Mouse (Mus musculus): Measurements from ENCODE around the gene Rad51b. TPM values are rescaled to one million over a fixed set of nuclear protein-coding genes. Genes with fewer than 3 reads are reported as not detected.

Gene Rad51b
- total RNA-seq, 2 experiments from 2014 or later = 0.36 TPM; not detected in 1

DNA sequence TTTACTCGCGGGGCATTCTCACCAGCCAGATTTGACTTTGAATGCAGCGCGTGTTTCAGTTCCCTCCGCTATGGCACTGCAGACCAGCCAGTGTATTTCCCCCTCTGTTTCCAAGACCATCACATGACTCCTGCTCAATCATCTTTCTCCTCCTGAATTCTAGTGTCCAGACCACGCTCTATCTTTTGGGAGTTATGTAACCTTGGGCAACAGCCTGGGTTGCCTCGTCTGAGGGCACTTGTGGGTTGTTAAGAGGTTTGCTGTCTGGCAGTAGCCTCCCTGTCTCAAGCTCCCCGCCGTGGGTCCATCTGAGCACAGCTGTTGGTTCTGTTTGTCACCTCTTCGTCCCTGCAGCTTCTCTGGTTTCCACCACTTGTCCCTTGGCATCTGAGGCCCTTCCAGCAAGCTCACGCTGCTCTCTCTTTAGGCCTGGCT lies 309.1 kb downstream of the Rad51b start:
- no peak for DNase-seq (ENCODE audit: extremely low spot score in 1 of 2, low spot score in 2 of 2)
- intact Hi-C loops (cut with DNase I) = no loop called here
- no peak for TF ChIP-seq CTCF (IDR thresholded peaks at IDR 0.05)
- Histone ChIP-seq H3K27ac (no peak overlapping the region), H3K4me3 (no peak overlapping the region)

DNA sequence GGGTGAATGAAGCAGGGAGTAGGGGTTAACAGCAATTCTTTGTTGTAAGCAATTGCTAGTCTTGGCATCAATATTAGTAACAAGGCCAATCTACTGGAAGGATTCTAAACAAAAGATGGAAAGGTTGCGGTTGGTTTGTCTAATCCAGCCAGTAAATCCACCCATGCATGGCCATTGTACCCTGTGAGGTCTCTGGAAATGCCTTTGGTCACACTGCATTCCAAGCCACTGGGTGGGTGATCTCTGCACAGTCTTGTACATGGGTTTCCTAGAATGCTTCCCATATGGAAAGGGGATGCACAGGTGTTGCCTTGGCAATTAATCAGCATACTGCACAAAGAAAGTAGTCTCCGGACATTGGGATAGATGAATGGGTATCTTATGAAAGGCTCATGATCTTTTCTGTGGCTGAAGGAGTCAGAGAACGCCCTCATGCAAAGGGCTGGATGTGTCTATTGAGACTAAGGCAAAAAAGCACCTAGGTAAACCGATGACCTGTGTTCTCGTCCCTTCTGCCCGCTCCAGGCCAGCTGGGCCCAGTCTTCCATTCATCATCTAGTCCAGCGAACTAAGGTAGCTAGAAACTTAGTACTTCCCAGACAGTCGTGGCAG lies 312.4 kb downstream of the Rad51b start:
- intact Hi-C loops (cut with DNase I) = loop anchor here (2.0 to 5.0 kb wide), 2 partner anchors 133 to 251 kb away; no protein-coding TSS in a partner anchor
- no peak for TF ChIP-seq CTCF (IDR thresholded peaks at IDR 0.05)
- Histone ChIP-seq H3K27ac (no peak overlapping the region), H3K4me3 (no peak overlapping the region)
- no peak for DNase-seq (ENCODE audit: extremely low spot score in 1 of 2, low spot score in 2 of 2)

DNA sequence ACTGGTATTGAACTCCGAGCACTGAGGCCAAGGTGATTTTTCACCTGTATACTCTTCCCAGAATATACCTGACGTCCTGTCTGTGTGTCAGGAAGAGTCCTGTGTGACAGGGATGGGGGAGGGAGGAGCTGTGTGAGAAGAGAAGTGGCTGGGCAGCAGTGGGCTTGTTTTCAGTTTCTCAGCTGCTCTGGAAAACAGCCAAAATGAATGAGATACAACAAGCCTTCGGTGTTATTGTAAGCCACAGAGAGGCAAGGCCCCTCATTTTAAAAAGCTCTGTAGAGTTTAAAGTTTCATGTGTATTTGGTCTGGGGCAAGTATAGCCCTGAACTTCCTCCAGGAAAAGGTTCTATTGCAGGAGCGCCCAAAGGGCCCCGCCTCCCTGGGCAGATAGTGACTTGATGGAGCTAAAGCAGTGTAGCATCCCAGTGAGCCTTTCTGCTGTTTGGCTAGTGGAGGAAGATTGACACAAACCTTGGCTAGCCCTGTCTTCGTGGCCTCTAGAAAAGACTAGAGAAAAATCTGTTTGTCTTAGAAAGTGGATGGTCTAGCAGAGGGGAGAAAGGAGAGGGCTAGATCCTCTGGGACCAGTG lies 313.5 kb downstream of the Rad51b start:
- Histone ChIP-seq H3K27ac (no peak overlapping the region), H3K4me3 (no peak overlapping the region)
- DNase-seq (ENCODE audit: extremely low spot score in 1 of 2, low spot score in 2 of 2) = no peak
- intact Hi-C loops (cut with DNase I) = loop anchor here (2.0 to 5.0 kb wide), 2 partner anchors 132 to 252 kb away; no protein-coding TSS in a partner anchor
- TF ChIP-seq CTCF (IDR thresholded peaks at IDR 0.05) = no peak

DNA sequence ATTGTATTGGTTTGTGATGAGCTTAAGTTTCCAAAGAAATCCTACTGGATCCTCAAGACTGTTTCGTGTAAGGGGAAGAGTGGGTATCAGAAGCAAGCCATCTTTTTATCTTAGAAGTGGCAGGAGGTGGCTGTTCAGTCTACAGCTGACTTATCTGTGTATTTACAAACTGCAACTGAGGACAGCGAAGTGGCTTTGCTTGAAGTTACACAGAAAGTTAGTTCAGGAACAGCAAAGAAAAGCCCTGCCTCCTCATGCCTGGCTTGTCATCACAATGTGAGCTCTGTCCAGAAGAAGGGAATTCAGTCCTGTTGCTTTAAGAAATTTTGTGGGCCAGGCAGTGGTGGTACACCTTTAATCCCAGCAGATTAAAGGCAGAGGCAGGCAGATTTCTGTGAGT lies 314.6 kb downstream of the Rad51b start:
- H3K4me3 ChIP-seq = no peak overlapping the region
- intact Hi-C loops (cut with DNase I) = loop anchor here (1.0 to 5.0 kb wide), 4 partner anchors 131 to 521 kb away; no protein-coding TSS in a partner anchor
- no peak for DNase-seq (ENCODE audit: extremely low spot score in 1 of 2, low spot score in 2 of 2)
- no peak overlapping the region for H3K27ac ChIP-seq
- no peak for TF ChIP-seq CTCF (IDR thresholded peaks at IDR 0.05)

DNA sequence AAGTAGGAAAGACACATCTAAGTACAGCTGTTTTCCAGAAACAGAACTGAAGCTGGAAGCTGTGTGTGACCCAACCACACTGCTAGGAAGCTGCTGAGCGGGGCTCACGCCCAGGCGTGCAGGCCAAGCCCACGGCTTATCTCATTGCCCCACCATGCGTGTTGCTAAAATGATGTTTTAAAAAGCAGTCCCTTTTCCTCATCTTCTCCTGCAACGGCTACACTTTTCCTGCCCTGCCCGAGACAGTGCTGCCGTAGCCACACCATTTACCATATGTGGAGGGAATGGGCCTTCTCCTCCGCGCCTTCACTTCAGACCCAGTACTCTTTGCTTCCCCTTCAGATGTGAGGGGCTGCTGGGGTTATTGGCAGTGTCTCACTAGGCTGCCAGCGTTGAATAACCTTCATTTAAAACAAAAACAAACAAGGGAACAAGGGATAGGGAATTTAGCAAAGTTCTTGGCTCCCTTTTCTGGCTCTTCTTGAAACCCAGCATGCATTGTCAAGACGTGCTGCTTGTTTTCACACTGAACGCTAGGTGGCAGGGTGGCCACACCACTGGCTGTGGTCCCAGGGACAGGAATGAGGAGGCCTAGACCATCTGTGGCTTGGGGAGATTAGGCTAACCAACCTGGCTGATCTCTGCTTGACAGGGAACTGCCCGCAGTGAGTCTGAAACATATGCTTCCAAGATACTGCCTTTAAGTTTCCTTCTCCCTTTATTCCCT lies 315.4 kb downstream of the Rad51b start:
- peak; percentile 80 to 81 for DNase-seq (ENCODE audit: extremely low spot score in 1 of 2, low spot score in 2 of 2)
- H3K4me3 ChIP-seq = no peak overlapping the region
- peak; percentile 97 for TF ChIP-seq CTCF (IDR thresholded peaks at IDR 0.05)
- H3K27ac ChIP-seq = no peak overlapping the region
- intact Hi-C loops (cut with DNase I) = loop anchor here (1.0 to 5.0 kb wide), 3 partner anchors 130 to 520 kb away; no protein-coding TSS in a partner anchor

DNA sequence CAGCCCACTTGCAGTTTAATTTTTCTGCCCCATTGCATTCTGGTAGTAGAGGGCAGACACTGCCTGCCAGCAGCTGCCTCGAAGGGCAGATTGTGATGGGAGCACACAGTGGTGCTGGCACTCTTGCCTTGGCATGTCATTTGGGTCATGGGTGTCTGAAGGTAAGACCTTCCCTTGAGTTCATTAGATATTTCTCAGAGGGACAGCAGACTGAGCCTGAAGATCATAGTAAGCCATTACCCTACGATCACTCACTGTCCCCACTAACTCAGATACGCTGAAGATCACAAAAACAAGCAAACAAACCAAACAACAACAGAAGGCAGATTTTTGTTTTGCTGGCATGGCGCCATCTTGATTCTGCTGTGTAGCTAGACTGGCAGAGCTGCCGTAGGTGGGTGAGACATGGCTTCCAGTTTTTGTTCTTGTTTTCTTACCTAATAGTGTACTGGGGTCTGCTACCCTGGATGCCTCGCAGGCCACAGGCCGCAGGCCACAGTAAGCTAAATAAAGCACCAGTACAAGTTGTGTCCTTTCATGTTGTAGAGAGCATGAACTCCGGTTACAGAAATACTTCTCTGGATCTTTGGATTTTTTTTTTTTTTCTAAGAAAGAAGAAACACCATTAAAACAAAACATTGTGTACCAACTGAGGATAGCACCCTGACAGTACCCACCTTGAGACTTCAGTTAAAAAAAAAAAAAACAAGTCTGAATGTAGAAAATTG lies 316.1 kb downstream of the Rad51b start:
- DNase-seq (ENCODE audit: extremely low spot score in 1 of 2, low spot score in 2 of 2) = peak in 1 of 2 experiments; percentile 12
- intact Hi-C loops (cut with DNase I) = loop anchor here (2.0 to 5.0 kb wide), 2 partner anchors 129 to 496 kb away; no protein-coding TSS in a partner anchor
- Histone ChIP-seq H3K27ac (no peak overlapping the region), H3K4me3 (no peak overlapping the region)
- TF ChIP-seq CTCF (IDR thresholded peaks at IDR 0.05) = no peak

DNA sequence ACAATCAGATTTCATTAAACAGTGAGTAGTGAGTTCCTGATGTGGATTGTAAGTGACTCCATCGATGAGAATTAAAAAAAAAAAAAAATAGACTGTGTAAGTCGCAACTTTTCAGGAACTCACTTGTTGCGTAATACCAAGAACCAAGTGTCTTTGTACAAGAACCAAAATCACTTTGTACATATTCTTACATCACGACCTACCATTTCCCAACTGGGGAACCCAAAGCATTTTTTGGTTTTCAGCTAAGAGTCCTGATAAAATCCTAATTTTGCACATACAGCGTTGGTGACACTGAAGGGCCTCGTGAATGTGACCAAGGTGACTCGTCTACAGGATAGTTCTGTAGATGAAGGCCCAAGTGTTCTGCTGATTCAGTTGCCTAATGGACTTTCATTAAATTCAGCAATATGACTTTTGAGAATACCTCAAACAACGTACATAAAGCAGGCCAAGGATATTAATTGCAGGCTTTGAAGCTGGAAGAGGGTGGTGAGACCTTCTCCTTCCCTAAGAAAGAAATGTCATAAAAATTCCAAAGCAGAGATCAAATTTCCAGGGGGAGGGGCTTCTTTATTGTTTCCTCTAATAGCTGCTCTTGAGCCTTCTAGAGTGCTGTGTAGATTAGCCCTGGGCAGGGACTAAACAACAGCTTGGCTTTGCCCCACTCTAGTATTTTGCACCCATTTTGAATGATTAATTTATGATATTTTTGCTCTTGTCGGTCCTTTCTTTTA lies 316.9 kb downstream of the Rad51b start:
- DNase-seq (ENCODE audit: extremely low spot score in 1 of 2, low spot score in 2 of 2) = no peak
- Histone ChIP-seq H3K27ac (no peak overlapping the region), H3K4me3 (no peak overlapping the region)
- intact Hi-C loops (cut with DNase I) = loop anchor here (2.0 to 5.0 kb wide), 2 partner anchors 128 to 495 kb away; no protein-coding TSS in a partner anchor
- TF ChIP-seq CTCF (IDR thresholded peaks at IDR 0.05) = no peak

DNA sequence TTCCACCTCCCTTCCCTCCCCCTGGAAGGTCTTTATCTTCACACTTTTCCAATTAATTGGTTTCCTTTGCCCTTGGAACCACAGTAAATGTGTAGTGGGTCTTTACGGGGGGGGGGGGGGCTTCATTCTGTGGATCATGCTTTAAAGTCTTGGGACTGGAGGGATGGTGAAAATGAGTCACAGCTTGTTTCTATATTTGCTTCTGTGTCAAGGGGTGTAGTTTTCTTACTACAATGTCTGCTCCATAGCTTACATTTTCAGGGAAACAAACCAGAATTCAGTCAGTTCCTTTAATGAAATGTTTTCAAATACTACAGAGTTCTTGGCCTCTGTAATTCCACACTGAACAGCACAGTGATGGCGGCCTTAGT lies 317.5 kb downstream of the Rad51b start:
- TF ChIP-seq CTCF (IDR thresholded peaks at IDR 0.05) = no peak
- intact Hi-C loops (cut with DNase I) = loop anchor here (5.0 kb wide), 1 partner anchor 128 kb away; no protein-coding TSS in a partner anchor
- Histone ChIP-seq H3K27ac (no peak overlapping the region), H3K4me3 (no peak overlapping the region)
- DNase-seq (ENCODE audit: extremely low spot score in 1 of 2, low spot score in 2 of 2) = no peak

DNA sequence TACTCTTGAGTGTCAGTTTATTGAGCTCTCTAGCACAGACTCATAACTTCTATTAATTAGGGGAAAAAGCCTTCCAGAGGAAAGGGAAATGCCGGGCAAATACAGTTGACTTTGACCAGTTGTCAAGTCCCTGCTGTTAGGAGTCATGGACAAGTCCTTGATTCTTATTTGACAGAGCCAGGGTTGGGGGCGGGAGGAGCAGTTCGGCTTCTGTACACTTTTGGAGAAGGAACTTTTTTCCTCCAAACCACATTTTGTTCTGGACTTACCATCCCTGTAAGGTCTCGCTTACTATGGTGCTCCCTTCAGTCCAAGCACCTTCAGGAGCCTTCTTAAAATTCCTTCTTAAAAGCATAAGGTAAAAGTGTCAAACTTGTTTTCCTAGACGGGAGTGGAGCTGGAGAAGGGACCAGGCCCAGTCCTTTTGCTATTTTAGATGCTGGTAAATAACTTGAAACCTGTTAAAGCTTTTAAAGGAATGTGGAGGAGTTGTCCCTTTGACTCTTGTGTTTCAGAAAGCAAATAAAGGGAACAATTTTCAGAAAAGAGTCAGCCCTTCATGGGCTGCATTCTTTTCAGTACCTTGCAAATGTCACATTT lies 318.7 kb downstream of the Rad51b start:
- intact Hi-C loops (cut with DNase I) = no loop called here
- TF ChIP-seq CTCF (IDR thresholded peaks at IDR 0.05) = no peak
- no peak for DNase-seq (ENCODE audit: extremely low spot score in 1 of 2, low spot score in 2 of 2)

DNA sequence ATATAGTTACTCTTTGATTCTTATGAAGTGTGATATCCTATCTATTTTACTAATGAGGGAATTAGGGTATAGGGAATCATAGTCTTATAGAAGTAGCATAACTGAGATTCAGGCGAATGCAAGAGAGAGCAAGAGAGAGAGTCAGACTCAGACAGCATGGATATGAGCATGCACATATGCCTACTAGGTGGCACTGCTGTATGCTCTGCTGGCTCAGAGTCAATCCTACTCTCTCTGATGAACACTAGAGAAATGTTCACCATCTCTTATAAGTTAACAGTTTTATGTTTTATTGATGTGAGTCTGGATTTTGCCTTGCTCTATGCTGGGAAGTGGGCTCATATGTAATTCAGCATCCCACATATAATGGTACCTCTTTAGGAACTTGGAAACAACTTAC lies 321.9 kb downstream of the Rad51b start:
- H3K4me3 ChIP-seq = no peak overlapping the region
- no peak for DNase-seq (ENCODE audit: extremely low spot score in 1 of 2, low spot score in 2 of 2)
- H3K27ac ChIP-seq = no peak overlapping the region
- intact Hi-C loops (cut with DNase I) = no loop called here
- TF ChIP-seq CTCF (IDR thresholded peaks at IDR 0.05) = no peak; the same call in 1 of the 2 replicates

More for the DNA sequence above, 318.7 kb downstream of the Rad51b start:
- Histone ChIP-seq H3K4me3 (no peak overlapping the region), H3K27ac (no peak overlapping the region)

Data from left cerebral cortex, adult 2 months (tissue).